ENCODE assay signal across 24 mouse cellular contexts in genomic region chr2:112900747-112901146, GRCm38 (mm10).
DNase-seq lines count a peak whose midpoint lies in the region; ATAC-seq and TF ChIP-seq lines count a peak whose summit lies in the region.
"Had no signal": no experiment of that assay in that cellular context is flagged by ENCODE, and none has a peak within 500 bp of the region (broad histone marks: within the 10 kb centered on the region; RNA-seq: fewer than 3 reads in every experiment).

No protein-coding gene starts in this region.

- TF ChIP-seq CTCF in lung, postnatal 0 days (IDR thresholded peaks at IDR 0.05) = no peak

- H3K4me1 ChIP-seq in lung, embryonic 15.5 days = no peaks in the 10 kb centered on the region
- H3K4me1 ChIP-seq in lung, postnatal 0 days (ENCODE audit: insufficient read depth, low read depth, low read length) = no peaks in the 10 kb centered on the region
- H3K4me1 ChIP-seq: embryonic facial prominence, embryonic 10.5 days; embryonic facial prominence, embryonic 12.5 days; forebrain, embryonic 13.5 days; forebrain, embryonic 15.5 days had no signal

- no peaks in the 10 kb centered on the region for H3K27me3 ChIP-seq in lung, embryonic 15.5 days
- no peaks in the 10 kb centered on the region for H3K27me3 ChIP-seq in lung, postnatal 0 days (replicated peaks; ENCODE audit: insufficient read depth, low read length)
- H3K27me3 ChIP-seq: CH12.LX; embryonic facial prominence, embryonic 12.5 days; forebrain, embryonic 13.5 days; forebrain, embryonic 15.5 days; Patski had no signal

- peak; percentile 76 for DNase-seq in heart, adult 11 months
- DNase-seq in heart, adult 18-20 months = no peak
- no peak for DNase-seq in lung, postnatal 25 days (ENCODE audit: low spot score)
- peak; percentile 6 for DNase-seq in lung, postnatal 0 days (ENCODE audit: low spot score)
- no peak for DNase-seq in lung, postnatal 10 days
- DNase-seq: adrenal gland, adult 8-10 months; adrenal gland, postnatal 14 days; adrenal gland, postnatal 36 days; B cell, adult 2 months; cerebellum, adult 11-12 months; cerebellum, adult 2 months; cerebellum, adult 9-10 months; cerebellum, postnatal 10 days; cerebellum, postnatal 25 days had no signal

- H3K27ac ChIP-seq in lung, embryonic 15.5 days = no peak overlapping the region
- no peak overlapping the region for H3K27ac ChIP-seq in lung, postnatal 0 days (ENCODE audit: low read length)
- H3K27ac ChIP-seq: embryonic facial prominence, embryonic 10.5 days; embryonic facial prominence, embryonic 12.5 days; forebrain, embryonic 13.5 days; forebrain, embryonic 15.5 days had no signal

- no peak overlapping the region for H3K4me3 ChIP-seq in lung, embryonic 15.5 days
- H3K4me3 ChIP-seq in lung, postnatal 0 days (ENCODE audit: low read depth, low read length) = no peak overlapping the region
- H3K4me3 ChIP-seq: embryonic facial prominence, embryonic 10.5 days; embryonic facial prominence, embryonic 12.5 days; forebrain, embryonic 13.5 days; forebrain, embryonic 15.5 days had no signal

- no peak overlapping the region for H3K4me2 ChIP-seq in lung, embryonic 15.5 days
- H3K4me2 ChIP-seq in lung, postnatal 0 days (replicated peaks; ENCODE audit: low read depth, low read length) = no peak overlapping the region
- H3K4me2 ChIP-seq: embryonic facial prominence, embryonic 12.5 days; forebrain, embryonic 13.5 days; forebrain, embryonic 15.5 days had no signal

- H3K9ac ChIP-seq in lung, embryonic 15.5 days = no peak overlapping the region
- no peak overlapping the region for H3K9ac ChIP-seq in lung, postnatal 0 days (replicated peaks; ENCODE audit: low read depth)
- H3K9ac ChIP-seq: embryonic facial prominence, embryonic 12.5 days; forebrain, embryonic 13.5 days; forebrain, embryonic 15.5 days had no signal

- peak; percentile 64; the same call in 1 of the 2 replicates for ATAC-seq in lung, embryonic 15.5 days (ENCODE audit: borderline replicate concordance, extremely low read depth, low FRiP score, low TSS enrichment)
- peak; percentile 23; the same call in 1 of the 2 replicates for ATAC-seq in lung, postnatal 0 days
- ATAC-seq: activated CD4-positive, CD25-positive, alpha-beta regulatory T cell, adult 4 months; CD4-positive, CD25-positive, alpha-beta regulatory T cell, adult 4 months; forebrain, embryonic 13.5 days; forebrain, embryonic 15.5 days; Patski had no signal

- no peaks in the 10 kb centered on the region for H3K9me3 ChIP-seq in lung, embryonic 15.5 days
- H3K9me3 ChIP-seq in lung, postnatal 0 days (ENCODE audit: low read length) = no peaks in the 10 kb centered on the region
- H3K9me3 ChIP-seq: embryonic facial prominence, embryonic 10.5 days; embryonic facial prominence, embryonic 12.5 days; forebrain, embryonic 13.5 days; forebrain, embryonic 15.5 days had no signal

- no peak for TF ChIP-seq EP300 in lung, postnatal 0 days (IDR thresholded peaks at IDR 0.05)

- WGBS in lung, embryonic 15.5 days = 37% methylated on average over 5 of the region's 5 CpGs
- 42% methylated on average over 5 of the region's 5 CpGs for WGBS in lung, postnatal 0 days

- H3K36me3 ChIP-seq in lung, embryonic 15.5 days = no peaks in the 10 kb centered on the region
- H3K36me3 ChIP-seq in lung, postnatal 0 days (ENCODE audit: insufficient read depth, low read length) = no peaks in the 10 kb centered on the region
- H3K36me3 ChIP-seq: embryonic facial prominence, embryonic 10.5 days; embryonic facial prominence, embryonic 12.5 days; forebrain, embryonic 15.5 days; G1E had no signal

Comparison
In these comparisons a context has a peak if more than half of its experiments do, and no peak if none do; other contexts are left out.
1. DNase-seq: peak in heart, adult 11 months (single experiment) and lung, postnatal 0 days (single experiment); none in heart, adult 18-20 months (0 of 2), lung, postnatal 25 days (single experiment) and lung, postnatal 10 days (single experiment).